Mouse (Mus musculus): ENCODE results near the gene Cd207. TPM values are rescaled to one million over a fixed set of nuclear protein-coding genes. Genes with fewer than 3 reads are reported as not detected.

Gene Cd207
- polyA plus RNA-seq (2014; fragmentation: Nextera tagmentation; extraction: Ambion mirVana) = not detected in 2 replicates

GRCm38 (mm10) chr6:83677757-83678156 lies at the start of gene Cd207:
TSS of gene Cd207 (minus strand) at chr6:83677857.
- no peak within 1 kb of the TSS for H3K4me3 ChIP-seq (ENCODE audit: low read depth, low read length)
- no peak within 1 kb of the TSS for H3K9ac ChIP-seq (ENCODE audit: low read length)
- H3K36me3 ChIP-seq (ENCODE audit: control insufficient read depth, insufficient read depth, low read length) = no peaks in the 10 kb centered on the region
- no peak within 1 kb of the TSS for H3K4me2 ChIP-seq (ENCODE audit: low read length)
- ATAC-seq (replicated peaks; ENCODE audit: low FRiP score, low TSS enrichment, low read depth) (no peak), DNase-seq (ENCODE audit: low spot score) (no peak)
- no peaks in the 10 kb centered on the region for H3K4me1 ChIP-seq (replicated peaks; ENCODE audit: control insufficient read depth, insufficient read depth, low read length)
- no peaks in the 10 kb centered on the region for H3K9me3 ChIP-seq (ENCODE audit: control insufficient read depth, low read length)
- H3K27me3 ChIP-seq (replicated peaks; ENCODE audit: control insufficient read depth, insufficient read depth, low read length) = no peaks in the 10 kb centered on the region
- 81% methylated on average over 4 of the region's 4 CpGs for WGBS
- no peak within 1 kb of the TSS for H3K27ac ChIP-seq (ENCODE audit: low read depth)

GRCm38 (mm10) chr6:83727178-83727577 lies 49.5 kb upstream of the Cd207 start:
- Histone ChIP-seq H3K4me3 (ENCODE audit: low read depth, low read length) (no peak overlapping the region), H3K27me3 (replicated peaks; ENCODE audit: control insufficient read depth, insufficient read depth, low read length) (peaks cover 14% of the 10 kb centered on the region), H3K9me3 (ENCODE audit: control insufficient read depth, low read length) (no peaks in the 10 kb centered on the region), H3K36me3 (ENCODE audit: control insufficient read depth, insufficient read depth, low read length) (no peaks in the 10 kb centered on the region), H3K9ac (ENCODE audit: low read length) (no peak overlapping the region), H3K27ac (ENCODE audit: low read depth) (no peak overlapping the region), H3K4me2 (ENCODE audit: low read length) (no peak overlapping the region), H3K4me1 (replicated peaks; ENCODE audit: control insufficient read depth, insufficient read depth, low read length) (no peaks in the 10 kb centered on the region)
- 45% methylated on average over 4 of the region's 4 CpGs for WGBS
- no peak for ATAC-seq (replicated peaks; ENCODE audit: low FRiP score, low TSS enrichment, low read depth)
- no peak for DNase-seq (ENCODE audit: low spot score)

GRCm38 (mm10) chr6:83722526-83722925 lies 44.9 kb upstream of the Cd207 start:
- peaks cover 58% of the 10 kb centered on the region for H3K27me3 ChIP-seq (replicated peaks; ENCODE audit: control insufficient read depth, insufficient read depth, low read length)
- WGBS = 10% methylated on average over 6 of the region's 6 CpGs
- no peak overlapping the region for H3K9ac ChIP-seq (ENCODE audit: low read length)
- H3K4me1 ChIP-seq (replicated peaks; ENCODE audit: control insufficient read depth, insufficient read depth, low read length) = no peaks in the 10 kb centered on the region
- no peak overlapping the region for H3K4me2 ChIP-seq (ENCODE audit: low read length)
- DNase-seq (ENCODE audit: low spot score) = no peak
- H3K4me3 ChIP-seq (ENCODE audit: low read depth, low read length) = no peak overlapping the region
- no peaks in the 10 kb centered on the region for H3K9me3 ChIP-seq (ENCODE audit: control insufficient read depth, low read length)
- H3K36me3 ChIP-seq (ENCODE audit: control insufficient read depth, insufficient read depth, low read length) = no peaks in the 10 kb centered on the region
- ATAC-seq (replicated peaks; ENCODE audit: low FRiP score, low TSS enrichment, low read depth) = no peak
- H3K27ac ChIP-seq (ENCODE audit: low read depth) = no peak overlapping the region

- Histone ChIP-seq H3K27me3 (replicated peaks; ENCODE audit: control insufficient read depth, insufficient read depth, low read length) (peaks cover 100% of the 10 kb centered on the region), H3K36me3 (ENCODE audit: control insufficient read depth, insufficient read depth, low read length) (no peaks in the 10 kb centered on the region), H3K9me3 (ENCODE audit: control insufficient read depth, low read length) (no peaks in the 10 kb centered on the region), H3K4me1 (replicated peaks; ENCODE audit: control insufficient read depth, insufficient read depth, low read length) (no peaks in the 10 kb centered on the region), H3K4me2 (ENCODE audit: low read length) (no peak overlapping the region), H3K9ac (ENCODE audit: low read length) (no peak overlapping the region), H3K27ac (ENCODE audit: low read depth) (no peak overlapping the region), H3K4me3 (ENCODE audit: low read depth, low read length) (no peak overlapping the region)
- 2% methylated on average over 8 of the region's 8 CpGs for WGBS
- DNase-seq (ENCODE audit: low spot score) (peak; percentile 69), ATAC-seq (replicated peaks; ENCODE audit: low FRiP score, low TSS enrichment, low read depth) (no peak)
These were observed 39.4 kb upstream of the Cd207 start for GRCm38 (mm10) chr6:83717026-83717425.

GRCm38 (mm10) chr6:83715461-83716196 lies 38.0 kb upstream of the Cd207 start:
- no peak overlapping the region for H3K4me2 ChIP-seq (ENCODE audit: low read length)
- no peak for ATAC-seq (replicated peaks; ENCODE audit: low FRiP score, low TSS enrichment, low read depth)
- 2% methylated on average over 30 of the region's 30 CpGs for WGBS
- H3K4me3 ChIP-seq (ENCODE audit: low read depth, low read length) = no peak overlapping the region
- no peaks in the 10 kb centered on the region for H3K9me3 ChIP-seq (ENCODE audit: control insufficient read depth, low read length)
- DNase-seq (ENCODE audit: low spot score) = peak; percentile 78
- H3K4me1 ChIP-seq (replicated peaks; ENCODE audit: control insufficient read depth, insufficient read depth, low read length) = peaks cover 4% of the 10 kb centered on the region
- no peaks in the 10 kb centered on the region for H3K36me3 ChIP-seq (ENCODE audit: control insufficient read depth, insufficient read depth, low read length)
- H3K27me3 ChIP-seq (replicated peaks; ENCODE audit: control insufficient read depth, insufficient read depth, low read length) = peaks cover 100% of the 10 kb centered on the region
- no peak overlapping the region for H3K27ac ChIP-seq (ENCODE audit: low read depth)
- H3K9ac ChIP-seq (ENCODE audit: low read length) = no peak overlapping the region

GRCm38 (mm10) chr6:83714221-83715123 lies 36.8 kb upstream of the Cd207 start:
- H3K9me3 ChIP-seq (ENCODE audit: control insufficient read depth, low read length) = no peaks in the 10 kb centered on the region
- no peak for DNase-seq (ENCODE audit: low spot score)
- 1% methylated on average over 34 of the region's 34 CpGs for WGBS
- H3K4me3 ChIP-seq (ENCODE audit: low read depth, low read length) = no peak overlapping the region
- peaks cover 7% of the 10 kb centered on the region for H3K4me1 ChIP-seq (replicated peaks; ENCODE audit: control insufficient read depth, insufficient read depth, low read length)
- no peaks in the 10 kb centered on the region for H3K36me3 ChIP-seq (ENCODE audit: control insufficient read depth, insufficient read depth, low read length)
- H3K27me3 ChIP-seq (replicated peaks; ENCODE audit: control insufficient read depth, insufficient read depth, low read length) = peaks cover 100% of the 10 kb centered on the region
- H3K9ac ChIP-seq (ENCODE audit: low read length) = no peak overlapping the region
- no peak overlapping the region for H3K27ac ChIP-seq (ENCODE audit: low read depth)
- H3K4me2 ChIP-seq (ENCODE audit: low read length) = no peak overlapping the region
- no peak for ATAC-seq (replicated peaks; ENCODE audit: low FRiP score, low TSS enrichment, low read depth)

- DNase-seq (ENCODE audit: low spot score) (no peak), ATAC-seq (replicated peaks; ENCODE audit: low FRiP score, low TSS enrichment, low read depth) (no peak)
- Histone ChIP-seq H3K4me1 (replicated peaks; ENCODE audit: control insufficient read depth, insufficient read depth, low read length) (peaks cover 7% of the 10 kb centered on the region), H3K27me3 (replicated peaks; ENCODE audit: control insufficient read depth, insufficient read depth, low read length) (peaks cover 100% of the 10 kb centered on the region), H3K9ac (ENCODE audit: low read length) (no peak overlapping the region), H3K27ac (ENCODE audit: low read depth) (no peak overlapping the region), H3K4me3 (ENCODE audit: low read depth, low read length) (no peak overlapping the region), H3K36me3 (ENCODE audit: control insufficient read depth, insufficient read depth, low read length) (no peaks in the 10 kb centered on the region), H3K9me3 (ENCODE audit: control insufficient read depth, low read length) (no peaks in the 10 kb centered on the region), H3K4me2 (ENCODE audit: low read length) (no peak overlapping the region)
- WGBS = 3% methylated on average over 12 of the region's 12 CpGs
These were observed 35.8 kb upstream of the Cd207 start for GRCm38 (mm10) chr6:83713271-83714136.

Measured in intestine, embryonic 14.5 days (tissue).